Mouse (Mus musculus): ENCODE measurements around the gene Tubb1. TPM values are rescaled to one million over a fixed set of nuclear protein-coding genes. Genes with fewer than 3 reads are reported as not detected.

Tubb1 gene
- polyA plus RNA-seq, 1 experiment, result 0.35 TPM

DNA sequence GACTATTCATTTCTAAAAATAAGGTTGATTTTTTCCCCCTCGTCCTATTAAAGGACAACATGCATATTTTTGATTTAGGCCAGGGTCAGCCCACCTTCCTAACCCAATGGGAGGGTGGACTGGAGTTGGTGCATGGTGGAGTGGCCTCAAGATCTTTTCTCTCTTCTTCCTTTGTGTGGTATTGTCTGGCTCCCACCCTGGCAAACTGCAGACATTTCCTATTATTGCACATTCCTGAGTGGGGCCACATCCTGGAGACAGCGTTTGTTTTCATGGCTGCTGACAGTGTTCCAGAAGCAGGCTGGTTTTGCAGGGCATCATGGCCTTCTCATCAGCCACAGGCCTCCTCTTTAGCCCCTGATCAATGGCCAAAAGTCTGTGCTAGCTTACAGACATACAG is 7.4 kb upstream of the Tubb1 start:
- no peak for DNase-seq (ENCODE audit: low read depth)

DNA sequence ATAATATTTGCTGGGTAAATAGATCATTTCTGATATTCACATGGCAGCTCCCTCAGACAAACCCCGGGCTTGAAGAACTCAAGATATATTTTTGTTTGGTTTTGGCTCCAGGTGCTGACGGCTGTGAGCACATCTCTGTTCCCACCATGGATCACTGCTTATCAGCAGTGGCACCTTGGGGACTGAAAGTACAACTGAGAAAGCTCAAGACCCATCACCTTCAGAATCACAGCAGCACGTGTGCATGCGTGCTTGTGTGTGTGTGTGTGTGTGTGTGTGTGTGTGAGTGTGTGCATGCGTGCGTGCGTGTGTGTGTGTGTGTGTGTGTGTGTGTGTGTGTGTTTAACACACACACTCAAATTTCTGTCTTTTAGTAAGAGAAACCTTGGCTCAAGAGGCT is 6.1 kb upstream of the Tubb1 start:
- DNase-seq (ENCODE audit: low read depth), result no peak

DNA sequence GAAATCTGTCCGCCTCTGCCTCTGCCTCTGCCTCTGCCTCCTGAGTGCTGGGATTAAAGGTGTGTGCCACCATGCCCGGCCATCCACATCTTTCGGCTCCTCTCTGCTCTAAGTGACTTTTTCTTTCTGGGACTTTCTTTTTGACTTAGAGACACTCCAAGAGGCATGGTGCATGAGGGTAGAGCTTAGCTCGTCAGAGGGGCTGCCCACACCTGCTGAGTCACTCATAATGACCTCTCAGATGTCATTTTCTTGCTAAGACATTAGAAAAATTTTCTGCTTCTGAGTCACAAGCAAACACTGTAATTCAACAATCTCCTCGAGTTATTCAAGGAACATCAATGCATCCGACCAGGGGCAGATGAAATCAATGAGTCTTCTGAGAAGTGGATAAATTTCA is 5.5 kb upstream of the Tubb1 start:
- DNase-seq (ENCODE audit: low read depth), result no peak

DNA sequence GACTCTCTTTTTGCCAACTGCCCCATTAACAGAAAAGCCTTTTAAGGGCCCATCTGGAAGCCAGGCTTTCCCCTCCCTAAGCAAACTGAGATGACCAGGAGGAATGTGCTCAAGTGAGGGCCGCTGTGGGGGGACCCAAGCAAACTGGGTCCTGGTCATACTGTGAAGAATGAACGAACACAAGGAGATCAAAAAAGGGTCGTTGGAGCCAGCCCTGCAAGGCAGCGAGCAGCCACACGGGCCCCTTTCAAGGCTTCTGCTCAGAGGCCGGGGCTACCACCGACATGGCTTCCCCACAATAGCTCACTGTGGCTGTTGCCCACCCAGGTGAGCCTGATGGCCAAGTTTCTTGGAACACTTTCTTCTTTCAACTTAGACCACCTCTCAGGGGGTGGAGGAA is 4.0 kb upstream of the Tubb1 start:
- DNase-seq (ENCODE audit: low read depth), result no peak

DNA sequence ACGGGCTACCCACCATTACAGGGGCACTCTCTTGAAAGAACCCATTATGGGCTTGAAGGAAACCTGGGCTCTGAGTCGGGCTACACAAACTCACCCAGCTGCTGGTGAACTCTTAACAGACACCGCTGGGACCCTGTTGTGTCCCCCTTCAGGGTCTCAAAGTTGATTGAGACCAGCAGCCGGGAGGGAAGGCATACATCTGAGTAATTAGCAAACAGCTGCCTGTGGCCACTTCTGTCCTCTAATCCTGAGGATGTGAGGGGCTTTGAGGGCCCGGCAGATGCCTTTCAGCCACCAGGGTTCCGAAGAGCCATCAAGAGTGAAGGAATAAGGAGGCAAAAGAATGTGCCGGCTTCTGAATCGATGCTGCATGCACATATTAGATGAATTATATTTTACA is 3.6 kb upstream of the Tubb1 start:
- DNase-seq (ENCODE audit: low read depth), result no peak

DNA sequence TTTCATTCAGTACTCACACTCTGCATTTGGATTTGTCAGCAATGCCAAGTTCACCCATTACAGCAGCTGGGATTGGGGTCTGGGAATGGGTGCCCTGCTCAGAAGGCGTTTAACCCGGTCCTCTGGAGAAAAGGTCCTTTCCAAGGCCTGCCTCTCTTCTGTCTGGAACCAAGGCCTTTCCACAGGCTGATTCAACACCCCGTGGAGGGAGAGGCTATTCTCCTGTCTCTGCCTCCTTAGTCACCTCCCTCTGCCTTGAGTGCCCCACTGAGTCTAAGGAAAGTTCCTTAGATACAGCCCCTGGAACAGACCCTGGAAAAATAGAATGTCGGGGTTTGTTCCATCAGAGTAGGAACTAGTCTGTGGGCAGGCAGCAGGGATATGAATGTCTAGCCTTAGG is 2.1 kb upstream of the Tubb1 start:
- DNase-seq (ENCODE audit: low read depth), result no peak

DNA sequence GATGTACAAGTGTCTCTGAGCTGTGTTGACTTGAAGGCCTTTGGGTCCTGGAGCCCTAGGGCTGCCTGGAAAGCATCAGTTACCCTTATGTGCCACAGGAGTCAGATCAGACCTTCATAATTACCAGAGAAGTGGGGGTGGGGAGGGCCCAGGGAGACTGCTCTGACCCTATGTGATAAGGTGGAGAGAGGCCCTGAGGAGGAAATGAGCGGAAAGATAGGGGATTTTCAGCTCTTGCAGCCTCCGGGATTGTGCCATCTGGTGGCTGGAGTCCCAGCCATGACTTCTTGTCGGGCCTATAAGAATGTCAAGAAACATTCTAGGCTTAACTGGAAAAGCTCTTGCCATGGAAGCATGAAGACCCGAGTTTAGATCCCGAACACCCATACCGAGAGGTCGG is 3.2 kb downstream of the Tubb1 start:
- no peak for DNase-seq (ENCODE audit: low read depth)

DNA sequence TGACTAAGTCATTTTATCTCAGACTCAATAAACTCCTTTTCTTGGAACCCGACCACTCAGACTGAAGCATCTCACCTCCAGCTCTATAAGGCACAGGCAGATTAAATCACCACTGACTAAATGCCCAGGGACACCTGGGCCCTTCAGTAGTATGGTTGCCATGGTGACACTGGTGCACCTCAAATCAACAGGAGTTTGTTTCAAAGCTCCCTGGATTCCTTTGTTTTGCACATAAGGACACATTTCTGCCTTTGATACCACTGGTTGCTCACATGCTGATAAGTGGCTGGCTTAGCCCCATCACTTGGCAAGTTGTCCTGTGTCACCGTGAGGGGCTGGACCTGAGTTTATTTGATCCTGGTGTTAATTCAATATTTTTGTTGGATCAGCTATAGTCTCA is 8.9 kb downstream of the Tubb1 start:
- no peak for DNase-seq (ENCODE audit: low read depth)

DNA sequence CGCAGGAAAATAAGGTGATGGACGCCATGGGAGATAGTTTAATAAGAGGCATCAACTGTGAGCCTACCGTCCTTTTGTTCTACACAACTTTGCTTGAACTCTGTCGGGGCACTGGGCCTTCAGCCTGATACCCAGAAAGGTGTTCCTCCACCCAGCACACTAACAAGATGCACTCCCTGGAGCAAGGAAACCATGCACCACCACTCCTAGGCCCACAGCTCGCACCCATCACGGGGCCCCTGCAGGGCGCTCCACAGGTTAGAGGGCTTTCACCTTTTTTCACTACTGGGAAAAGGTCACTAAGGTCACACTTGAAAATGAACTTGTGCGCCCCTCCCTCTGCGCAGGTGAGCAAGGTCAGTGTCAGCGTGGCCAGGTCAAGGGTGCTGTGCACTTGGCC is 12.9 kb downstream of the Tubb1 start:
- no peak for DNase-seq (ENCODE audit: low read depth)

DNA sequence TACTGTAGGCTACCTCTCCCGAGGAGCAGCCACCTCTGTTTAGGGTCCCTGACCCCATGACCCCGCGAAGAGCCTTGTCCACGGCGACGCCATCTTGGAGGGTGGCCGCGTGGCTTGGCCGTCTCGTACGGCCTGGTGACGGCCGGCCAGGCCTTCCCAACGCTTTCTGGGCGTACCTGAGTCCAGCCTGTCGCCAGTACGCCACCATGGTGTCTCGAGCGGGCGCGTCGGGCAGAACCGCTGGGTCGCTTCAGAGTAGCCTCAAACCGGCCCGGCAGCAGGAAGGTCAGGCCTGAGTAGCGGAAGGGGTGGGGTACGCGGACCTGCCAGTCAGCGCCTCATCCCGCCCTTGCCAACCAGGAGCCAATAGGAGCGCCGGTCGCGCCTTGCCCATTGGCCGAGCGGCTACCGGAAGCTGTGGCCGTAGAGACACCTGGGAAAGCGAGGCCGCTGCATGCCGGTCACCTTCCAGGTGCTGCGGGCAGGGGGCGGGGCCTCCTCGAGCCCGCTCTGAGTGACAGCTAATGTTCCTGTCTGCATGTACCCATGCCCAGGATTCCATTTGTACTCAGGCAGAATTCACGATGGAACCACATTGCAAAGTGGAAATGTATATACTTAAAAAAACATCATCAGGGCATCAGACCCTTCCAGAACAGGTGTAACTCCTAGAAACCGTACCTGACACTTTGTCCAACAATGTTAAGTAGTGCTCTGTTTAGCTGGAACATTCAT is 13.5 kb downstream of the Tubb1 start, which contains the start of gene Atp5e:
Gene Atp5e (minus strand): TSS at position 317 of the 735 bp plus-strand sequence.
- DNase-seq (ENCODE audit: low read depth), result peak; percentile 49

DNA sequence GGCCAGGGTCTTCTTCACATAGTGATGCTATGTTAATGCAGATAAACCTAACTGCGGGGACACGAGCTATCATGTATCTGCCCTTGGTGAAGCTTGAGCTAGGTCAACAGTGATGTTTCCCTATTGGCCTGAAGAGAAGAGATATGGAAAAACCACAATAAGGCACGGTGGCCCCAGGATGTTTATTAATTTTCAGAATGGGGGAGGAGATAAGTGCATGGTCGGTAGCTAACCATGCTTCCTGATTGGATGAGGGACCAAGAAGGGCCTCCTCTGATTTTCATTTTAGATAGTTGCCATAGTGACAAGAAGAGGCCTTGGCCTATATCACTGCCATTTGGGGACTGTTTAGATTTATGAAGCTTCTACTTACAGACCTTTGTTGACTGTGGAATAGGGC is 19.8 kb downstream of the Tubb1 start:
- DNase-seq (ENCODE audit: low read depth), result no peak

DNA sequence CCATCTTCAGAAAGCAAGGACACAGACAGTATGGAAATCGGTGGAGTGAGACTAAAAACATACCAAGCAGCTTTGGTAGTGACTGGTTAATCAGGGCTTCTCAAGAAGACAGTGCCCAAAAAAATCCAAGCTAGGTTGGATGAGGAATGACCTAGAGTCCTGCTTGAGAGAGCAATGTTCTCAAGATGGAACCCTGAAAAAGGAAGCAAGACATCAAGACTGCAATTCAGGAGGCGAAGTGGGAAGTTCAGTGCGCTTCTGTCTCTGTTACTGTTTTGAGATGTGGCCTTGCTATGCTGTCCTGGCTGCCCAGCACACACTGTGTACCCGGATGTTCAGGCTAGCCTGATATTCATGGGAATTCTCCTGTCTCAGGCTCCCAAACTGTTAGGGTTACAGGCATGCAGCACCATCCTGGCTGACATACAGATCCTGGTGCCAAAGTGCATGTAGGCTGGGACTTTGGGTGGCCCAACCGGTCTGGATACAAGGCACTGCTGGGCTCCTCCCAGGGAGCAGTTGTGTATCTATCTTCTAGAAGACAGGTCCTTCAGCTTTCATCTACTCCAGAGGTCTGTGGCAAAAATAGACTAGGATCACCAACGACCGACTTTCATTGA is 20.4 kb downstream of the Tubb1 start:
- no peak for DNase-seq (ENCODE audit: low read depth)

DNA sequence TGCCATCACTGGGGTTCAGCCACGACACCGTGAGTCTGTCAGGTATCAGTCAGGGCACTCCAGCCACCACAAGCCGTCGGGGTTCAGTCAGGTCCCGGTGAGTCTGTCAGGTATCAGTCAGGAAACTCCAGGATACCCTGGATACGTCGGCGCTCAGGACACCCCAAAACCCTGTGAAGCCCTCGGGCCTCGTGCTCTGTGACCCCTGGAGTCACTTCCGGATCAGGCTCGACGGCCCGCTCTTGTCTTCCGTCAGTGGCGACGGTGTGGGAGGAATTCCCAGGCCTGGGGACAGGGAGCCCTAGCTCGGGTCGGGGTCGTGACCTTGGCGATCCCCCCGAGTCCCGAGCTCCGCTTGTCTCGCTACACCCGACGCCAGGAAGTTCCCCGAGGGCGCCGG is 21.9 kb downstream of the Tubb1 start:
- no peak for DNase-seq (ENCODE audit: low read depth)

DNA sequence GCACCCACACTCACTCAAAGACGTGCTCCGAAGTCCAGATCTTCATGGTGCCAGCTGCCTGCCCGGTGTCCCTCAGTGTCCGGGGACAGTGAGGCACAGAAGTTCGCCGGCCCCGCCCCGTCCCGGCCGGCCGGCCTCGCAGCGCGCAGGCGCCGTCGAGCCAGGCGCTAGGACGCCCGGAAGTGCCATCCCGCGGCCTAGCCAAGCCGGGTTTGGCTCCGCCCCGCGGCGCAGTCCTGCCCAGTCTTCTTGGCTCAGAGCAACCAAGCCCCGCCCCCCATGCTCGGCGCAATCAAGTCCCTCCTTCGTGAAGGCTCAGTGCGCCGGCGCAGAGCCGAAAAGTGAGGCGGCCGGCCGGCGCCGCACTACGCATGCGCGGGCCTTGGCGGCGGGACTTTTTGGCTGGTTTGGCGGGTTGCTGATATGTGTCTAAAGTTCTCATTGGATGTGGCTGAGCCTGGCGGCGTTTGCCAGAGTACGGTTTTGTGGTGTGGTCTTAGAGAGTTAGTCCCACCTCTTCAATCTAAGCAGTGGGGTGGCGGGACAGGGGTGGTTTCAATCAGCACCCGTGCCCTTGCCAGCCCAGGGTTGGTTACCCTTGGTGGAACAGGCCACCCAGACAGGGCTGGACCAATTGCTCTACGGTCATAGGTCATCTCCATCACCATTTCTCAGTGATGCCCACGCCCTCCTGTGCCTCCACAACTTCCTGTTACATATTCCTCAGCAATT is 22.5 kb downstream of the Tubb1 start, which contains the start of gene Prelid3b:
Gene Prelid3b (minus strand): TSS at position 264 of the 732 bp plus-strand sequence.
- peak; percentile 68 for DNase-seq (ENCODE audit: low read depth)

DNA sequence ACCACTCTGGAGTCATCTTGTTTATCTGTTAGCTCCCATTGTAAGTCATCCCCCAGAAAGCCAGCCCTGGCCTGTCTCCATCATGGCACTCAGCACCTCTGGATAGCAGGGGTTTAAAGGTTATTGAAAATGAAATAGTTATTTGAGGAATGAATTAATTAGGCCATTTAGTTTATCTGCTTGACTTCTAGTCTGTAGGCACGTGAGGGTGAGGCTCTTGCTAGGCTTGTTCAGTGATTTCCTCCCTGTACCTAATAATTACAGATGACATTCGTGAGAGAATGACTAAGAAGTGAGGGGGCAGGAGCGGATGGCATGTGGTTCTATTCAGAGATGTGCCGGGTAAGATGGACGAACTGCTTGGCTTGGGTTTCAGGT is 23.0 kb downstream of the Tubb1 start:
- DNase-seq (ENCODE audit: low read depth), result no peak

DNA sequence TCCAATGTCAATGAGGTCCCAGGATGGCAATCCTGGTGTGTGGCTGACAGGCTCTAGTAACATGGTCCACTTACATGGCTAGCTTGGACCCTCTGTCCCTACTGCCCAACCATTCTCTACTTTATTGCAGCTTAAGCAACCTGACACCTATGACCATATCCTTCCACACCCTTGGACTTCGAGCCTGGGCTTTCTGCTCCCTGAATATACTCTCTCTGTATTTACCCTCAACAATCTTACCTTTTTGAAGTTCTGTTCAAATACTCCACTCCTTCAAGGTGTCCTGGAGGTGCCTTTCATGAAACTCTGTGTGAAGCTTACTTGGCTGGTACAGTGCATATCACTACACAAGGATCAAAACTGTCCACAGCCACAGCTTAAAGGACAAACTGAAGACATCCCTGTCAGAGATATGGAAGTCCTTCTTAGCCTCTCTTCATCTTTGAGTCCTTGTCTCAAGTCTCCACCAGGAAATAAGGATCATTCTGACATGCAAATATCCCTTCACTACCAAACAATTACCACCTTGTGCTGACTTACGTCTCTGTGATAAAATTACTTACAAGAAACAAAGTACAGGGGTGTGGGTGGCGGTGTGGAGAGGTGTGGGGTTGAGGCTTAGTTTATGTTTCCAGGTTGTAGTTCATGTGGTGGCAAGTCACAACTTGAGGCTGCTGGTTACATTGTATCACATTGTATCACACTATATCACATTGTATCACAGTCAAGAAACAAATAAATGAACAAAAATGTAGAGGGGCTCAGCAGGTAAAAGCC is 27.2 kb downstream of the Tubb1 start:
- DNase-seq (ENCODE audit: low read depth), result no peak

DNA sequence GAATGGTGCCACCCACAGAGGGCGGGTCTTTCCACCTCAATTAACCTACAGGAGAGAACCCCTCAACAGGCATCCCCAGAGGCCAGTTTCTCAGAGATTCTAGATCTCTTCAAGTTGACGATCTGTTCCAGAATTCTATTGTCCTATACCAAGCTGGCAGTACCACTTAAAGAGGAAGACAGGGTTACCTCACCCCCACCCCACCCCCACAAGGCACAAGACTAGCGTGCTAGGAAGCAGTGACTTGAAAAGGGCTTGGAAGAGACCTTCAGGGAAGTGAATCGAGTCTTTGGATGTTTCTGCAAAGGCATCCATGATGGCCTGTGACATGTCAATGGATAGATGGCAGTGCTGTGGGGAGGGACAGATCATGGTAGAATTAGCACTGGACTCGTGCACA is 28.3 kb downstream of the Tubb1 start:
- no peak for DNase-seq (ENCODE audit: low read depth)

DNA sequence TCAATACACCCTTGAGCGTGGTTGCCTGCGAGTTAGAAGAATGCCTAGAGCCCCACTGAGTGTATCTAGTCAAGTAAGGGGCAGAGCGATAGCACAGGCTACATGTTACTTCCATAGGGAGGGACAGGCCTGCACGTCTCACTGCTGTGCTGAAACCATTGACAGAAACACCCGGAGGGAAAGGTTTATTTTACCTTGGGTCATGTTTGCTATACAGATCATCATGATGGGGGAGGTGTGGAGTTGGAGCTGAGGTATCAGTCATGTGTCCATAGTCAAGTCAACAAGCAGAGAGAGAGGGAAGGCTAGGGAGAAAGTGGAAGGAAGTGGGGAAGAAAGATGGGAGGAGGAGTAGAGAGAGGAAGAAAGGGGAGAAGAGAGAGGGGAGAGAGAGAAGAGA is 36.5 kb downstream of the Tubb1 start:
- no peak for DNase-seq (ENCODE audit: low read depth)

DNA sequence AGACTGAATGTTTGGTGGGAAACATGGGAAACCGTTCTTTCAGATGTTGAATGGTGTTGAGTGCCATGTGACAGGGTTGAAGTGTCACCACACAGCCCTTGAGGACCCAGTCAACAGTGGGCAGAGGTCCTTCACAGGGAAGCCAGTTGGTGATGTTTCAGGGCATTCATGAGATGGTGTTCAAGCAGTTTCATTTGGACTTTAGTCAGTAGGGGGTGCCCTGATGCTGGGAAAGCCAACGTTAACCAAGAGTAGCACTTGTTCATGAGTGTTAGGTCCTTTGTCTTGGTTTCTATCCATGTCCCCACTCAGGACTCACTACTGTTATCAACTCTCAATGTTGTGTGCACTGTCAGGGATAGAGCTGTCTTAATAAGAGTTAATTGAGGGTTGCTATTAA is 42.4 kb downstream of the Tubb1 start:
- DNase-seq (ENCODE audit: low read depth), result no peak

DNA sequence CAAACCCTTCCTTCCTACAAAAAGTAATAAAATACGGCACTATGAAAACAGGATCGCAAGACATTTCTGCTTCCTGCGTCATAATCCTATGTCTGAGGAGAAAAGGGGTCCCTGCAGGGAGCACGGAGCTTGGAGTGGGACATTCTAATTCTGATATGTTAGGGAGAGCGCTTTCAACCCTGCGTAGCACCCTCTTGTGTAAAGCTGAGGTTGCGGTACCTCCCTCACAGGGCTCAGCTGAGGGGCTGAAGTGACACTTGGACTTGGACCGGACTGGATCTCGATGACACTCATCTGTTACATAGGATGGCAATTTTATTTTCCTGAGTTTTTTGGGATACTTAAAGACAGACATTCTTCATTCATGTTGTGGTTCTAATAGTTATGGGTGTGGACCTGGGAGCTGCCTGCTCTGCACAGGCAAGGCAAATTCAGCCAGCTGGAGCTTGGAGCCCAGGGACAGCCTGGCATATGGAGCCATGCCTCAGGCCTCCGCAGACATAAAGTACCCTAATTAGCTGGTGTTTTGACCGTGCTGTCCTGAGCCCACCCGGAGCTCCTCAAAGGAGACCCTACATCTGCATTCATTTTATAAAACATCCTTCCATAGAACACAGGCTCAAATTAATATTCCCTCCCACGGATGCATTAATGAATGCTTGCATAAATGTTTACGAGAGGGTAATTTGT is 50.5 kb downstream of the Tubb1 start:
- DNase-seq (ENCODE audit: low read depth), result no peak

DNA sequence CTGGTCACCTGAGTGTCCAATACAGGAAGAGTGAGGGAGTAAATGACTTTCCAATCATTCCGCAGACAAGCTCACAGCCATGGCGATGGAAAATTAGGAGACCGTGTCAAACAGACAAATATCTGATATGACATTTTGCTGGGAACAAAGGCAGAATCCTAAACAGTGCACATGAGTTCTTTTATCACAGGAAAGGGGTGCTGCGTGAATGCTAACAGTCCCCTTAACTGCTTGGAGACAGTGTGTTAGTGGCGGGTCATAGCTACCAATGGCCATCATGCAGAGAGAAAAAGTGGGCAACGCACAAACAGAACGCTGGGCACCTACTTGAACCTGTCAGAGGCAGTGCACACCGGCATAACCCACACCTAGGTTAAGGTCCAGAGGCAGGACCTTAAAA is 51.0 kb downstream of the Tubb1 start:
- DNase-seq (ENCODE audit: low read depth), result no peak

DNA sequence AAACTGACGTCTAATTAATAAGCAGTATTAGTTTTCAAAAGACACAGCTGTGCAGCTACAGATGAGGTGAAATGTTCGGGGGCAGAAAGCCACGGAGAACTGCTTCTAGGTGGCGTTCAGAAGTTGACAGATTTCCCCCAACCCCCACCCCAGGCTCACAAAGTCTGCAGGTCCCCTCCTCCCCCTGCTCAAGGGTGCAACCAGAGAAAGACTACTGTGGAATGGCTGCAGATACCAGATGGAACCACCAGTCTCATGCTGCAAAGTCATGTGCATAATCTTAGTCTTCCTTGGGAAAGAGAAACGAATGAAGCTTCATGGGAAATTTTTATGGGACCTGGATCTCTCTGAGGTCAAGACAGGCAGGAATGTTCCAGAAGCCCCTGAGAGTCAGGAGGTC is 51.8 kb downstream of the Tubb1 start:
- no peak for DNase-seq (ENCODE audit: low read depth)

All from gonadal fat pad, adult 2 months (tissue).